Mouse (Mus musculus) midbrain, postnatal 0 days (tissue): ENCODE measurements around the gene Ccng1. TPM values are rescaled to one million over a fixed set of nuclear protein-coding genes. Genes with fewer than 3 reads are reported as not detected.

Experiments used
- ATAC-seq: fragments of 200-750 bp; cut with Nextera tagmentation; 2 replicates; pipeline ENCODE4 v1.8.0; 2017; ENCODE audit warnings: moderate number of reproducible peaks, mild to moderate bottlenecking, moderate TSS enrichment, moderate library complexity; ENCODE audit not compliant: low FRiP score
- DNase-seq: peaks from one replicate; pipeline ENCODE4 v3.0.0-alpha.2; 2015; ENCODE audit warnings: low spot score
- H3K27ac ChIP-seq: fragments of 300-500 bp; sonication (generic); 2 replicates; pipeline ENCODE4 v1.5.1; 2014; ENCODE audit warnings: low read depth, mild to moderate bottlenecking, low read length, mixed read lengths
- H3K27me3 ChIP-seq: fragments of 300-500 bp; sonication (generic); 2 replicates; pipeline ENCODE4 v1.6.1; 2014; ENCODE audit warnings: low read length, control low read depth, mixed read lengths; ENCODE audit not compliant: insufficient read depth
- H3K36me3 ChIP-seq: fragments of 300-500 bp; sonication (generic); 2 replicates; pipeline ENCODE4 v1.6.1; 2014; ENCODE audit warnings: low read length, control low read depth, mixed read lengths; ENCODE audit not compliant: insufficient read depth
- H3K4me1 ChIP-seq: fragments of 300-500 bp; sonication (generic); 2 replicates; pipeline ENCODE4 v1.6.1; 2014; ENCODE audit warnings: mild to moderate bottlenecking, control low read depth, antibody characterized with exemption, low read length, mixed read lengths; ENCODE audit not compliant: insufficient read depth
- H3K4me2 ChIP-seq: fragments of 300-500 bp; sonication (generic); 2 replicates; pipeline ENCODE4 v1.6.1; 2014; ENCODE audit warnings: low read depth, mild to moderate bottlenecking, low read length, mixed read lengths; ENCODE audit not compliant: poor library complexity, severe bottlenecking
- H3K4me3 ChIP-seq: fragments of 300-500 bp; sonication (generic); 2 replicates; pipeline ENCODE4 v1.5.1; 2014; ENCODE audit warnings: low read depth, mild to moderate bottlenecking, low read length, moderate library complexity
- H3K9ac ChIP-seq: fragments of 300-500 bp; sonication (generic); replicated peaks from 2 replicates; pipeline ENCODE4 v1.6.1; 2014; ENCODE audit warnings: mild to moderate bottlenecking, low read length, moderate library complexity, mixed read lengths; ENCODE audit not compliant: poor library complexity, severe bottlenecking
- H3K9me3 ChIP-seq: fragments of 300-500 bp; sonication (generic); 2 replicates; pipeline ENCODE4 v1.6.1; 2016; ENCODE audit warnings: low read length, control low read depth
- CTCF ChIP-seq: IDR thresholded peaks from 2 replicates; pipeline ENCODE4 v1.5.1; 2016; ENCODE audit warnings: antibody characterized with exemption, mild to moderate bottlenecking
- WGBS: fragments of 180-500 bp; shearing (Covaris S2); extraction: QIAGEN DNeasy Blood & Tissue Kit; methylation state at CpG from one replicate; pipeline ENCODE4 v1.1.7; 2014; 5-methylcytosine and 5-hydroxymethylcytosine counted together
- polyA plus RNA-seq: library from polyadenylated mRNA; unstranded; fragments of >200 nt; fragmentation: Nextera tagmentation; extraction: Ambion mirVana; gene quantifications from 2 replicates; pipeline ENCODE4 v1.2.1, GENCODE M21; 2015
- total RNA-seq: library from RNA; depleted of rRNA; stranded (reverse); fragments of >200 nt; gene quantifications from 2 replicates; pipeline ENCODE4 v1.2.3, GENCODE M21; 2014; rRNA removed

The Ccng1 gene
- total RNA-seq (51.8 and 56.7 TPM in 2 replicates), polyA plus RNA-seq (28.4 and 29.7 TPM in 2 replicates)

- Histone ChIP-seq H3K4me1 (no peaks in the 10 kb centered on the region), H3K36me3 (no peaks in the 10 kb centered on the region), H3K9ac (peak within 1 kb of the TSS; percentile 90), H3K4me2 (peak within 1 kb of the TSS; percentile 93), H3K9me3 (no peaks in the 10 kb centered on the region), H3K4me3 (peak within 1 kb of the TSS; percentile 83), H3K27me3 (no peaks in the 10 kb centered on the region), H3K27ac (peak within 1 kb of the TSS; percentile 55)
- TF ChIP-seq CTCF, result no peak
- ATAC-seq, result peak; percentile 99
- 0% methylated on average over 25 of the region's 25 CpGs for WGBS
- peak; percentile 97 for DNase-seq
Observed at GRCm38 (mm10) chr11:40755109-40755627, at the start of gene Ccng1. Gene Ccng1 (minus strand): TSS chr11:40755311.

GRCm38 (mm10) chr11:40790307-40790706 lies 35.2 kb upstream of the Ccng1 start:
- no peaks in the 10 kb centered on the region for H3K4me1 ChIP-seq
- DNase-seq (no peak), ATAC-seq (no peak)
- no peak overlapping the region for H3K27ac ChIP-seq
- no peak for TF ChIP-seq CTCF
- no peaks in the 10 kb centered on the region for H3K9me3 ChIP-seq
- no peak overlapping the region for H3K4me2 ChIP-seq
- H3K27me3 ChIP-seq, result no peaks in the 10 kb centered on the region
- no peak overlapping the region for H3K4me3 ChIP-seq
- 79% methylated on average over 5 of the region's 5 CpGs for WGBS
- no peak overlapping the region for H3K9ac ChIP-seq
- no peaks in the 10 kb centered on the region for H3K36me3 ChIP-seq

GRCm38 (mm10) chr11:40789701-40790100 lies 34.6 kb upstream of the Ccng1 start:
- Histone ChIP-seq H3K4me1 (no peaks in the 10 kb centered on the region), H3K27ac (no peak overlapping the region), H3K9ac (no peak overlapping the region), H3K4me3 (no peak overlapping the region), H3K36me3 (no peaks in the 10 kb centered on the region), H3K27me3 (no peaks in the 10 kb centered on the region), H3K4me2 (no peak overlapping the region), H3K9me3 (no peaks in the 10 kb centered on the region)
- no peak for DNase-seq
- TF ChIP-seq CTCF, result no peak
- WGBS, result 72% methylated on average over 4 of the region's 4 CpGs
- ATAC-seq, result no peak

- no peaks in the 10 kb centered on the region for H3K36me3 ChIP-seq
- no peak overlapping the region for H3K27ac ChIP-seq
- H3K9me3 ChIP-seq, result no peaks in the 10 kb centered on the region
- no peak for TF ChIP-seq CTCF
- H3K4me2 ChIP-seq, result no peak overlapping the region
- 48% methylated on average over 2 of the region's 2 CpGs for WGBS
- H3K4me1 ChIP-seq, result no peaks in the 10 kb centered on the region
- H3K4me3 ChIP-seq, result no peak overlapping the region
- ATAC-seq, result no peak
- no peaks in the 10 kb centered on the region for H3K27me3 ChIP-seq
- DNase-seq, result no peak
- no peak overlapping the region for H3K9ac ChIP-seq
Observed at GRCm38 (mm10) chr11:40786900-40787299, 31.8 kb upstream of the Ccng1 start.

- no peak overlapping the region for H3K27ac ChIP-seq
- TF ChIP-seq CTCF, result no peak
- no peaks in the 10 kb centered on the region for H3K27me3 ChIP-seq
- H3K9ac ChIP-seq, result no peak overlapping the region
- WGBS, result 73% methylated on average over 8 of the region's 8 CpGs
- no peaks in the 10 kb centered on the region for H3K36me3 ChIP-seq
- H3K9me3 ChIP-seq, result no peaks in the 10 kb centered on the region
- no peaks in the 10 kb centered on the region for H3K4me1 ChIP-seq
- ATAC-seq (no peak), DNase-seq (no peak)
- no peak overlapping the region for H3K4me3 ChIP-seq
- no peak overlapping the region for H3K4me2 ChIP-seq
Observed at GRCm38 (mm10) chr11:40784326-40784725, 29.2 kb upstream of the Ccng1 start.

GRCm38 (mm10) chr11:40783346-40783745 lies 28.2 kb upstream of the Ccng1 start:
- Histone ChIP-seq H3K9me3 (no peaks in the 10 kb centered on the region), H3K4me2 (no peak overlapping the region), H3K27me3 (no peaks in the 10 kb centered on the region), H3K9ac (no peak overlapping the region), H3K4me3 (no peak overlapping the region), H3K36me3 (no peaks in the 10 kb centered on the region), H3K4me1 (no peaks in the 10 kb centered on the region), H3K27ac (no peak overlapping the region)
- ATAC-seq (no peak), DNase-seq (no peak)
- WGBS, result 83% methylated on average over 1 of the region's 1 CpGs
- TF ChIP-seq CTCF, result no peak
